Mouse (Mus musculus): ENCODE data around the gene Dzip3. TPM values are rescaled to one million over a fixed set of nuclear protein-coding genes. Genes with fewer than 3 reads are reported as not detected.

The Dzip3 gene
- polyA plus RNA-seq, 1 experiment from 2014 or later: 17.8 TPM

DNA sequence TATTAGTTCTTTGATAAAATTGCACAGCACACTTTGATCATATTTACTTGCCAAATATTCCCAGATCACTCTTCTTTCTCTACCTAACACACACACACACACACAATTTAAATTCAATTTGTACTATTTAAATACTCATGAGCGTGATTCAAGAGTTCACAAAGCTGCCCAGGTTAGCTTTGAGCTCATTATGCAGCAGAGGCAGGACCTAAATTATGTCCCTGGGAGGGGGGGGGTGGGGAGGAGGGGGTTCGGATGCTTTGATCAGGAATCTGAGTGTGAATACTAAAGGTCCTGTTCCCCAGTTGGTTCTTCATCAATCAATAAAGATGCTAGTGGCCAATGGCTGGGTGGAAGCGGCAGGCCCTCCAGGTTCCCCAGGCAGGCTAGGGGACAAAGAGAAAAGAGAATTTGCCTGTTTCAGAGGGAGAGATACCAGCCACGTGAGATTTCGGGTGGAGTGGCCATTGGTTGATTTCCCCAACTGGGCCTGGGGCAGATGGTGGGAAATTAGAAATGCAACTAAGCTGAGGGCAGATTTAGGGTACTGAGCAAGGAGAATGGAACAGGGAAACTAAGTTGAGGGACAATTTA lies 8.8 kb downstream of the Dzip3 start:
- 65% methylated on average over 5 of the region's 5 CpGs for WGBS
- Histone ChIP-seq H3K4me3 (no peak overlapping the region), H3K9me3 (no peaks in the 10 kb centered on the region), H3K36me3 (peaks cover 21% of the 10 kb centered on the region), H3K27ac (replicated peaks) (no peak overlapping the region), H3K9ac (no peak overlapping the region), H3K27me3 (replicated peaks) (no peaks in the 10 kb centered on the region), H3K4me2 (no peak overlapping the region), H3K4me1 (peaks cover 18% of the 10 kb centered on the region)
- no peak for ATAC-seq (ENCODE audit: extremely low read depth, insufficient number of reproducible peaks, low FRiP score, low TSS enrichment)

- no peaks in the 10 kb centered on the region for H3K9me3 ChIP-seq
- ATAC-seq (ENCODE audit: extremely low read depth, insufficient number of reproducible peaks, low FRiP score, low TSS enrichment): no peak
- H3K9ac ChIP-seq: no peak overlapping the region
- no peak overlapping the region for H3K27ac ChIP-seq (replicated peaks)
- peaks cover 41% of the 10 kb centered on the region for H3K36me3 ChIP-seq
- no peaks in the 10 kb centered on the region for H3K4me1 ChIP-seq
- H3K4me3 ChIP-seq: no peak overlapping the region
- H3K4me2 ChIP-seq: no peak overlapping the region
- H3K27me3 ChIP-seq (replicated peaks): no peaks in the 10 kb centered on the region
Measured at GRCm38 (mm10) chr16:48979965-48980364, 14.0 kb downstream of the Dzip3 start.

DNA sequence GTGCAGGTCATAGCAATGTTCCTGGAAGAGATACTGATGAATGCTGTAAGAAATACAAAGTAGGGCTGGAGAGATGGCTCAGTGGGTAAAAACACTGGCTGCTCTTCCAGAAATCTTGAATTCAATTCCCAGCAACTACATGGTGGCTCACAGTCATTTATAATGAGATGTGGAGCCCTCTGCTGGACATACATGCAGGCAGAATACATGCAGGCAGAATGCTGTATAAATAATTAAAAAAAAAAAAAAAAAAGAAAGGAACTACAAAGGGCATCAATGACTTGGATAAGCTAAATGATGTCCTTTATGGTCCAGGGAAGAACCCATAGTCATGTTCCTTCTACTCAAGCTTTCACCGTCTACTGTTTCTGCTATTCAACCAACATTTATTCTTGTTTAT lies 20.4 kb downstream of the Dzip3 start:
- Histone ChIP-seq H3K27me3 (replicated peaks) (no peaks in the 10 kb centered on the region), H3K4me2 (no peak overlapping the region), H3K27ac (replicated peaks) (no peak overlapping the region), H3K4me3 (no peak overlapping the region), H3K36me3 (peaks cover 40% of the 10 kb centered on the region), H3K9ac (no peak overlapping the region), H3K9me3 (no peaks in the 10 kb centered on the region), H3K4me1 (no peaks in the 10 kb centered on the region)
- 100% methylated on average over 1 of the region's 1 CpGs for WGBS
- no peak for ATAC-seq (ENCODE audit: extremely low read depth, insufficient number of reproducible peaks, low FRiP score, low TSS enrichment)

GRCm38 (mm10) chr16:48972996-48973395 lies 21.0 kb downstream of the Dzip3 start:
- ATAC-seq (ENCODE audit: extremely low read depth, insufficient number of reproducible peaks, low FRiP score, low TSS enrichment): no peak
- H3K4me3 ChIP-seq: no peak overlapping the region
- H3K27me3 ChIP-seq (replicated peaks): no peaks in the 10 kb centered on the region
- no peak overlapping the region for H3K9ac ChIP-seq
- no peak overlapping the region for H3K27ac ChIP-seq (replicated peaks)
- WGBS: 88% methylated on average over 2 of the region's 2 CpGs
- H3K4me1 ChIP-seq: no peaks in the 10 kb centered on the region
- no peaks in the 10 kb centered on the region for H3K9me3 ChIP-seq
- H3K36me3 ChIP-seq: peaks cover 35% of the 10 kb centered on the region
- no peak overlapping the region for H3K4me2 ChIP-seq

DNA sequence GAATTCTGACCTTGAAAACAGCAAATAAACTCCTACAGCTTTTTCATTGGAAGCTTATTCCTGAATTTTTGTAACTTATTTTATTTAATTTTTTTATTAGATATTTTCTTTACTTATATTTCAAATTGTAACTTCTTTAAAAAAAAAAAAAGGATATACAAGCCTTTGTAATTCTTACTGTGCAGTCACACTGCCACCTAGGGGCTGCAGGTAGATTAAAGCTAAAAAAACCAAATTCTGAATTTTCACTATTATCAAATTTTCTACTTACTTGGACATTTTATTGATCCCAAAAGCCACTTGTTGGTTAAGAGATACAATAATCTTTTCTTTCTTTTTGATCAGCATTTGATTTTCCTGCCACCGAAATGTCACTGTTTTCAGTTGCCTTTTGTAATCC lies 52.2 kb downstream of the Dzip3 start:
- H3K4me2 ChIP-seq: no peak overlapping the region
- 60% methylated on average over 1 of the region's 1 CpGs for WGBS
- ATAC-seq (ENCODE audit: extremely low read depth, insufficient number of reproducible peaks, low FRiP score, low TSS enrichment): no peak
- H3K27me3 ChIP-seq (replicated peaks): no peaks in the 10 kb centered on the region
- no peak overlapping the region for H3K27ac ChIP-seq (replicated peaks)
- H3K9me3 ChIP-seq: no peaks in the 10 kb centered on the region
- H3K4me3 ChIP-seq: no peak overlapping the region
- no peak overlapping the region for H3K9ac ChIP-seq
- H3K4me1 ChIP-seq: no peaks in the 10 kb centered on the region
- H3K36me3 ChIP-seq: peaks cover 48% of the 10 kb centered on the region

DNA sequence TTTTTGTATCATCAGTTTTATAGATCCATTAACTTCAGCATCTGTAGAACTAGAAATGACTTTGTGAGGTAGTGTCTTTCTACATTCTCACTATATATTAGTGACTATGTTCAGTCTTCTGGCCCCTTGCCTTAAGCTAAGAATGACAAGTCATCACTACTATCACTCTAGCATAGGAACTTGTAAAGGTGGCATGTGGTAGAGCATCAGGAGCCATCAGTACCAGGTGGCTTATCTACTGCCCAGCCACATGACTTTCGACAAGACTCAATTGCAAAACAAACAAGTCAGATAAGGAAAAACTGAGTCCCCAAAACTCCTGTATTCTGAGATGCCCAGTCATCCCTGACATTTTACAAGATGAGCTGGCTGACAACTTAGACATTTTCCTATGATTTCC lies 70.2 kb downstream of the Dzip3 start:
- Histone ChIP-seq H3K4me1 (no peaks in the 10 kb centered on the region), H3K4me3 (no peak overlapping the region), H3K4me2 (no peak overlapping the region), H3K27ac (replicated peaks) (no peak overlapping the region), H3K27me3 (replicated peaks) (no peaks in the 10 kb centered on the region), H3K36me3 (peaks cover 58% of the 10 kb centered on the region), H3K9me3 (no peaks in the 10 kb centered on the region), H3K9ac (no peak overlapping the region)
- WGBS: 42% methylated on average over 1 of the region's 1 CpGs
- ATAC-seq (ENCODE audit: extremely low read depth, insufficient number of reproducible peaks, low FRiP score, low TSS enrichment): no peak

- ATAC-seq (ENCODE audit: extremely low read depth, insufficient number of reproducible peaks, low FRiP score, low TSS enrichment): no peak
- no peak overlapping the region for H3K4me2 ChIP-seq
- no peaks in the 10 kb centered on the region for H3K36me3 ChIP-seq
- H3K27ac ChIP-seq (replicated peaks): no peak overlapping the region
- no peaks in the 10 kb centered on the region for H3K4me1 ChIP-seq
- no peaks in the 10 kb centered on the region for H3K9me3 ChIP-seq
- H3K9ac ChIP-seq: no peak overlapping the region
- no peak overlapping the region for H3K4me3 ChIP-seq
- no peaks in the 10 kb centered on the region for H3K27me3 ChIP-seq (replicated peaks)
- 82% methylated on average over 3 of the region's 3 CpGs for WGBS
Measured at GRCm38 (mm10) chr16:48913206-48913605, 80.8 kb downstream of the Dzip3 start.

DNA sequence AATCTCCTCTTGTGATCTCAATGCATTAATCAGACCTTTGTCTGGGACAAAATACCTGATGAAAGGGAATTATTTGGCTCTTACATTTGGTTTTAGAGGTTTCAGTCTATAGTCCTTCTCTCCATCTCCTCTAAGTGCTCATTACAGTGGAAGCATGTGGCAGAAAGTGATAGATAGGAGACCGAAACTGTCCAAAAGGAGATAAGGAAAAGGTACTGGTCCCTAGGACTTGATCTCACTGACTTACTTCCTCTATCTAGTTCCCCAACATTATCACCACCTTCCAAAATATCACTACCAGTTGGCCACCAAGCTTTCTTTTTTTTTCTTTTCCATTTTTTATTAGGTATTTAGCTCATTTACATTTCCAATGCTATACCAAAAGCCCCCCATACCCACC lies 82.8 kb downstream of the Dzip3 start:
- H3K36me3 ChIP-seq: no peaks in the 10 kb centered on the region
- no peaks in the 10 kb centered on the region for H3K9me3 ChIP-seq
- no peak overlapping the region for H3K9ac ChIP-seq
- ATAC-seq (ENCODE audit: extremely low read depth, insufficient number of reproducible peaks, low FRiP score, low TSS enrichment): no peak
- no peaks in the 10 kb centered on the region for H3K4me1 ChIP-seq
- no peak overlapping the region for H3K27ac ChIP-seq (replicated peaks)
- WGBS: 71% methylated on average over 1 of the region's 1 CpGs
- no peaks in the 10 kb centered on the region for H3K27me3 ChIP-seq (replicated peaks)
- no peak overlapping the region for H3K4me3 ChIP-seq
- H3K4me2 ChIP-seq: no peak overlapping the region

GRCm38 (mm10) chr16:48899868-48900267 lies 94.1 kb downstream of the Dzip3 start:
- H3K27ac ChIP-seq (replicated peaks): no peak overlapping the region
- H3K9me3 ChIP-seq: no peaks in the 10 kb centered on the region
- H3K27me3 ChIP-seq (replicated peaks): no peaks in the 10 kb centered on the region
- 60% methylated on average over 1 of the region's 1 CpGs for WGBS
- H3K4me1 ChIP-seq: no peaks in the 10 kb centered on the region
- no peak for ATAC-seq (ENCODE audit: extremely low read depth, insufficient number of reproducible peaks, low FRiP score, low TSS enrichment)
- no peak overlapping the region for H3K4me3 ChIP-seq
- H3K36me3 ChIP-seq: 0 out of 2 replicates have a peak, but pooled peaks cover 4% of the 10 kb centered on the region
- H3K4me2 ChIP-seq: no peak overlapping the region
- no peak overlapping the region for H3K9ac ChIP-seq

- Histone ChIP-seq H3K27ac (replicated peaks) (no peak overlapping the region), H3K36me3 (no peaks in the 10 kb centered on the region), H3K4me3 (no peak overlapping the region), H3K9ac (no peak overlapping the region), H3K27me3 (replicated peaks) (no peaks in the 10 kb centered on the region), H3K9me3 (peaks cover 10% of the 10 kb centered on the region; the same call in 1 of the 2 replicates), H3K4me2 (no peak overlapping the region), H3K4me1 (no peaks in the 10 kb centered on the region)
- ATAC-seq (ENCODE audit: extremely low read depth, insufficient number of reproducible peaks, low FRiP score, low TSS enrichment): no peak
- WGBS: 30% methylated on average over 2 of the region's 2 CpGs
Measured at GRCm38 (mm10) chr16:48890733-48891132, 103.2 kb downstream of the Dzip3 start.

Data from heart, embryonic 13.5 days (tissue).